Mouse (Mus musculus) heart, postnatal 25 days (tissue): ENCODE results near the gene Adamts8. TPM values are rescaled to one million over a fixed set of nuclear protein-coding genes. Genes with fewer than 3 reads are reported as not detected.

Experiments used
- DNase-seq: peaks from one replicate; pipeline ENCODE4 v3.0.0; 2022; ENCODE audit warnings: low spot score
- intact Hi-C: fragments of 180-260 bp; cut with DNase I; formaldehyde crosslinking; loops from one replicate; pipeline ENCODE4 v1.15.1; 2025
- total RNA-seq, 2 experiments: library from RNA; stranded (reverse); gene quantifications; 2 replicates each; pipeline ENCODE4 v1.2.3; 2021

Adamts8 gene
- total RNA-seq, 2 experiments from 2014 or later = 3.7 to 6.0 TPM

- no peak for DNase-seq
- intact Hi-C loops = loop anchor here (5.0 kb wide), 1 partner anchor 183 kb away; no protein-coding TSS in a partner anchor
Measured at GRCm38 (mm10) chr9:30920736-30921135, 21.6 kb upstream of the Adamts8 start.

GRCm38 (mm10) chr9:30921261-30922103 is 20.9 kb upstream of the Adamts8 start:
- DNase-seq = no peak
- intact Hi-C loops = loop anchor here (5.0 kb wide), 1 partner anchor 184 kb away; no protein-coding TSS in a partner anchor

- peak; percentile 56 for DNase-seq
Measured at GRCm38 (mm10) chr9:30922197-30922894, 20.0 kb upstream of the Adamts8 start, which contains the start of gene Adamts15. TSS of gene Adamts15 (minus strand) at chr9:30922452.

GRCm38 (mm10) chr9:30928759-30929158 is 13.6 kb upstream of the Adamts8 start:
- intact Hi-C loops = no loop called here
- DNase-seq = no peak

More at GRCm38 (mm10) chr9:30922197-30922894, 20.0 kb upstream of the Adamts8 start, which contains the start of gene Adamts15:
- intact Hi-C loops = loop anchor here (5.0 kb wide), 1 partner anchor 185 kb away; no protein-coding TSS in a partner anchor

- no peak for DNase-seq
- intact Hi-C loops = no loop called here
Measured at GRCm38 (mm10) chr9:30932346-30932745, 10.0 kb upstream of the Adamts8 start.

- DNase-seq = no peak
- intact Hi-C loops = no loop called here
Measured at GRCm38 (mm10) chr9:30934827-30935226, 7.5 kb upstream of the Adamts8 start.

- intact Hi-C loops = loop anchor here (1.0 to 2.0 kb wide), 2 partner anchors 202 to 374 kb away; no protein-coding TSS in a partner anchor
- no peak for DNase-seq
Measured at GRCm38 (mm10) chr9:30936674-30937438, 5.5 kb upstream of the Adamts8 start.

GRCm38 (mm10) chr9:30940328-30940727 is 2.0 kb upstream of the Adamts8 start:
- intact Hi-C loops = loop anchor here (1.0 to 2.0 kb wide), 3 partner anchors 142 to 502 kb away; no protein-coding TSS in a partner anchor
- DNase-seq = peak; percentile 54

- DNase-seq = no peak
Measured at GRCm38 (mm10) chr9:30943341-30943740, 979 bp downstream of the Adamts8 start.

GRCm38 (mm10) chr9:30944234-30944633 is 1.9 kb downstream of the Adamts8 start:
- DNase-seq = no peak
- intact Hi-C loops = no loop called here

More at GRCm38 (mm10) chr9:30943341-30943740, 979 bp downstream of the Adamts8 start:
- intact Hi-C loops = no loop called here

- intact Hi-C loops = no loop called here
- DNase-seq = no peak
Measured at GRCm38 (mm10) chr9:30945276-30945675, 2.9 kb downstream of the Adamts8 start.

GRCm38 (mm10) chr9:30949422-30949821 is 7.1 kb downstream of the Adamts8 start:
- intact Hi-C loops = no loop called here
- no peak for DNase-seq

GRCm38 (mm10) chr9:30949971-30950370 is 7.6 kb downstream of the Adamts8 start:
- no peak for DNase-seq
- intact Hi-C loops = no loop called here

- DNase-seq = no peak
Measured at GRCm38 (mm10) chr9:30950592-30950991, 8.2 kb downstream of the Adamts8 start.

GRCm38 (mm10) chr9:30951461-30951860 is 9.1 kb downstream of the Adamts8 start:
- intact Hi-C loops = no loop called here
- DNase-seq = no peak

More at GRCm38 (mm10) chr9:30950592-30950991, 8.2 kb downstream of the Adamts8 start:
- intact Hi-C loops = no loop called here

- intact Hi-C loops = no loop called here
- no peak for DNase-seq
Measured at GRCm38 (mm10) chr9:30953287-30953686, 10.9 kb downstream of the Adamts8 start.

- DNase-seq = no peak
- intact Hi-C loops = no loop called here
Measured at GRCm38 (mm10) chr9:30955246-30955645, 12.9 kb downstream of the Adamts8 start.

- intact Hi-C loops = no loop called here
- DNase-seq = no peak
Measured at GRCm38 (mm10) chr9:30963780-30964179, 21.4 kb downstream of the Adamts8 start.

- DNase-seq = no peak
Measured at GRCm38 (mm10) chr9:30964685-30965084, 22.3 kb downstream of the Adamts8 start.

GRCm38 (mm10) chr9:30966881-30967280 is 24.5 kb downstream of the Adamts8 start:
- no peak for DNase-seq
- intact Hi-C loops = no loop called here

More at GRCm38 (mm10) chr9:30964685-30965084, 22.3 kb downstream of the Adamts8 start:
- intact Hi-C loops = no loop called here
